Mouse (Mus musculus): ENCODE measurements at regions not wholly inside any gene's neighbourhood (a gene's known extent, or its start where the extent isn't known, plus 50 kb on each side); places are given as distances from the start of the nearest gene placed in this dataset.

- peak overlapping the region; percentile 5; the same call in 1 of the 2 replicates for H3K4me3 ChIP-seq (ENCODE audit: low read depth, low read length)
- H3K9ac ChIP-seq (replicated peaks; ENCODE audit: low read length, poor library complexity, severe bottlenecking): no peak overlapping the region
- ATAC-seq (ENCODE audit: low FRiP score) (peak; percentile 79; the same call in 1 of the 2 replicates), DNase-seq (ENCODE audit: low spot score) (peak; percentile 61)
- H3K4me1 ChIP-seq (ENCODE audit: insufficient read depth, low read length): 0 out of 2 replicates have a peak, but pooled peaks cover 3% of the 10 kb centered on the region
- WGBS: 47% methylated on average over 20 of the region's 20 CpGs
- no peaks in the 10 kb centered on the region for H3K9me3 ChIP-seq (ENCODE audit: low read length)
- H3K27me3 ChIP-seq (ENCODE audit: insufficient read depth, low read length): no peaks in the 10 kb centered on the region
- peak overlapping the region; percentile 34 for H3K4me2 ChIP-seq (ENCODE audit: low read depth, low read length, poor library complexity, severe bottlenecking)
- no peaks in the 10 kb centered on the region for H3K36me3 ChIP-seq (ENCODE audit: insufficient read depth, low read length)
- peak overlapping the region; percentile 26; the same call in 1 of the 2 replicates for H3K27ac ChIP-seq (ENCODE audit: low read depth, low read length)
- no peak for TF ChIP-seq CTCF (IDR thresholded peaks at IDR 0.05)
Measured at GRCm38 (mm10) chr8:34688396-34689048, 577.0 kb upstream of the Gm10131 start.

- no peak overlapping the region for H3K4me3 ChIP-seq (ENCODE audit: low read depth, low read length)
- no peak overlapping the region for H3K27ac ChIP-seq (ENCODE audit: low read depth, low read length)
- no peak overlapping the region for H3K4me2 ChIP-seq (ENCODE audit: low read depth, low read length, poor library complexity, severe bottlenecking)
- H3K9ac ChIP-seq (replicated peaks; ENCODE audit: low read length, poor library complexity, severe bottlenecking): no peak overlapping the region
- H3K36me3 ChIP-seq (ENCODE audit: insufficient read depth, low read length): no peaks in the 10 kb centered on the region
- H3K27me3 ChIP-seq (ENCODE audit: insufficient read depth, low read length): no peaks in the 10 kb centered on the region
- ATAC-seq (ENCODE audit: low FRiP score): no peak
- 0 out of 2 replicates have a peak, but pooled peaks cover 3% of the 10 kb centered on the region for H3K4me1 ChIP-seq (ENCODE audit: insufficient read depth, low read length)
- TF ChIP-seq CTCF (IDR thresholded peaks at IDR 0.05): no peak
- WGBS: 69% methylated on average over 10 of the region's 10 CpGs
- H3K9me3 ChIP-seq (ENCODE audit: low read length): no peaks in the 10 kb centered on the region
- DNase-seq (ENCODE audit: low spot score): no peak
Measured at GRCm38 (mm10) chr8:34686371-34686770, 574.8 kb upstream of the Gm10131 start.

- H3K36me3 ChIP-seq (ENCODE audit: insufficient read depth, low read length): no peaks in the 10 kb centered on the region
- ATAC-seq (ENCODE audit: low FRiP score): no peak
- 55% methylated on average over 7 of the region's 7 CpGs for WGBS
Measured at GRCm38 (mm10) chr8:34684683-34685082, 573.1 kb upstream of the Gm10131 start.

DNA sequence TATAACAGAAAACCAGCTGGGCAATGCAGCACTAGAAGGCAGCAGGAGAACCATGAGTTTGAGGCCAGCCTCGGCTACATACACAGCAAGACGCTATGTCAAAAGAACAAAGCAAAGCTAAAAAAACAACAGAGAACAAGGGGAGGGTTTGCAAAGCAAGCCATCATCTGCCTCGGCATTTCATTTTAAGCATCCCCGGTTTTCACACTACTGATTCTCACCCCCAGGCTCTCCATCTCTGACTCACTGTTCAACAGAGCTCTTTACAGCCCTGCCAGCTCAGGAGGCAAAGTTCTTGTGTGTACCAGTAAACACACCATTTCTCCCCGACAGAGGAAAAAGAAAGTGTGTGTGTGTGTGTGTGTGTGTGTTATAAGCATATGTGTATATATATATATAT is 571.6 kb upstream of the Gm10131 start:
- WGBS: 74% methylated on average over 5 of the region's 5 CpGs
- H3K36me3 ChIP-seq (ENCODE audit: insufficient read depth, low read length): no peaks in the 10 kb centered on the region
- ATAC-seq (ENCODE audit: low FRiP score) (no peak), DNase-seq (ENCODE audit: low spot score) (no peak)
- no peaks in the 10 kb centered on the region for H3K4me1 ChIP-seq (ENCODE audit: insufficient read depth, low read length)
- no peaks in the 10 kb centered on the region for H3K27me3 ChIP-seq (ENCODE audit: insufficient read depth, low read length)
- no peak overlapping the region for H3K9ac ChIP-seq (replicated peaks; ENCODE audit: low read length, poor library complexity, severe bottlenecking)
- H3K4me2 ChIP-seq (ENCODE audit: low read depth, low read length, poor library complexity, severe bottlenecking): no peak overlapping the region
- no peak overlapping the region for H3K27ac ChIP-seq (ENCODE audit: low read depth, low read length)
- no peak overlapping the region for H3K4me3 ChIP-seq (ENCODE audit: low read depth, low read length)
- no peaks in the 10 kb centered on the region for H3K9me3 ChIP-seq (ENCODE audit: low read length)
- TF ChIP-seq CTCF (IDR thresholded peaks at IDR 0.05): no peak

More at GRCm38 (mm10) chr8:34684683-34685082, 573.1 kb upstream of the Gm10131 start:
- DNase-seq (ENCODE audit: low spot score): no peak
- no peak overlapping the region for H3K9ac ChIP-seq (replicated peaks; ENCODE audit: low read length, poor library complexity, severe bottlenecking)
- H3K27ac ChIP-seq (ENCODE audit: low read depth, low read length): no peak overlapping the region
- H3K9me3 ChIP-seq (ENCODE audit: low read length): no peaks in the 10 kb centered on the region
- no peaks in the 10 kb centered on the region for H3K27me3 ChIP-seq (ENCODE audit: insufficient read depth, low read length)
- no peak overlapping the region for H3K4me3 ChIP-seq (ENCODE audit: low read depth, low read length)
- H3K4me1 ChIP-seq (ENCODE audit: insufficient read depth, low read length): 0 out of 2 replicates have a peak, but pooled peaks cover 3% of the 10 kb centered on the region
- H3K4me2 ChIP-seq (ENCODE audit: low read depth, low read length, poor library complexity, severe bottlenecking): no peak overlapping the region
- no peak for TF ChIP-seq CTCF (IDR thresholded peaks at IDR 0.05)

DNA sequence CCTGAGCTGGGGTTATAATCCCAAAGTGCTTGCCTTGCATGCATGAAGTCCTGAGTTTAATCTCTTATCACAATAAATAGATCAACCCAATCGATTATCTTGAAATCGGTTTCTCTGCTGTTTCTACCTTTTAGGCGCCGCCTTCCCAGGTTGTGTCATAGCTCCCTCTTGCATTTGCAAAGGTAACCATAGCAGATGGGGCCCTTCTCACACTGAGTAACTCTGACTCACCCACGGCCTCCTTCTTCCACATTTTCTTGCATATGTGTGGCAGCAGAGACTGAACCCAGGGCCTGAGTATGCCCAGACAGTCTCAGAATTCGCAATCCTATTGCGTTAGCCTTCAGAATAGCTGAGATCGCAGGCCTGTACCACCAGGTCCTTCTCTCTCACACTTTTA is 570.7 kb upstream of the Gm10131 start:
- H3K36me3 ChIP-seq (ENCODE audit: insufficient read depth, low read length): no peaks in the 10 kb centered on the region
- no peaks in the 10 kb centered on the region for H3K4me1 ChIP-seq (ENCODE audit: insufficient read depth, low read length)
- H3K27me3 ChIP-seq (ENCODE audit: insufficient read depth, low read length): no peaks in the 10 kb centered on the region
- H3K27ac ChIP-seq (ENCODE audit: low read depth, low read length): no peak overlapping the region
- H3K9me3 ChIP-seq (ENCODE audit: low read length): no peaks in the 10 kb centered on the region
- WGBS: 94% methylated on average over 8 of the region's 8 CpGs
- H3K4me3 ChIP-seq (ENCODE audit: low read depth, low read length): no peak overlapping the region
- no peak overlapping the region for H3K9ac ChIP-seq (replicated peaks; ENCODE audit: low read length, poor library complexity, severe bottlenecking)
- no peak for ATAC-seq (ENCODE audit: low FRiP score)
- H3K4me2 ChIP-seq (ENCODE audit: low read depth, low read length, poor library complexity, severe bottlenecking): no peak overlapping the region
- no peak for DNase-seq (ENCODE audit: low spot score)
- no peak for TF ChIP-seq CTCF (IDR thresholded peaks at IDR 0.05)

DNA sequence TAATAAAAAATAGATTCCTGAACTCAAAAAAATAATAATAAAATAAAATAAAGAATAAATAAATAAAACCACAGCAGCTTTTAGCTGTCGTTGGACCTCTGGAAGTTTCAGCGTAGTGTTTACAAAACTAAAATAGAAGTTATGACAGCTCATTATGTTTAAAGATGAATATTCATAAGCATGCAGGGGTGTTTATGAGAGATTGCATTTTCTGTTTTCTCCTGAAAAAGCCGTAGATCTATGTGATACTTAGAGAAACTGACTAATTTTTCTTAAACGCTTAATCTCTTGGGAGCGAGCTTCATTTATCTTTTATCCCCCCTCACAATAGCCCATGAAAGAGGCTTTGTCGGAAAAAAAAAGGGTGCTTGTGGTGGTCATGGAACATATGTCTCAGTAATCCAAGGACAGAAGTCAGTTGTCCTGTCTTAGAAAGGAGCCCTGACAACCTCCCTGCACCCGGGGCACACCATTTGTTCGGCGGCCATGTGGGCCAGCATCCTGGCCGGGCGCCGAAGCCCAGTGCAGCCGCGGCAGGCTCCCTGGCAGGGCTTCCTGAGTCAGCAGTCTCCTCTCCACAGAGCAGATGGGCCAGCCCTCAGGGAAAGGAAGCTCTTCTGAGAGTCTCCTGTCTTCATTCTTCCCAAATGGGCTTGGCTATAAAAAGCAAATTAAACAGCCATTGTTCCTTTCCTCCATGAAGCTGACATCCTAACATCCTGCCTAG is 568.2 kb upstream of the Gm10131 start:
- no peak for TF ChIP-seq CTCF (IDR thresholded peaks at IDR 0.05)
- WGBS: 10% methylated on average over 14 of the region's 14 CpGs
- Histone ChIP-seq H3K9ac (replicated peaks; ENCODE audit: low read length, poor library complexity, severe bottlenecking) (no peak overlapping the region), H3K4me2 (ENCODE audit: low read depth, low read length, poor library complexity, severe bottlenecking) (no peak overlapping the region; the same call in 1 of the 2 replicates), H3K4me1 (ENCODE audit: insufficient read depth, low read length) (no peaks in the 10 kb centered on the region), H3K9me3 (ENCODE audit: low read length) (no peaks in the 10 kb centered on the region), H3K36me3 (ENCODE audit: insufficient read depth, low read length) (no peaks in the 10 kb centered on the region), H3K27me3 (ENCODE audit: insufficient read depth, low read length) (no peaks in the 10 kb centered on the region), H3K27ac (ENCODE audit: low read depth, low read length) (no peak overlapping the region), H3K4me3 (ENCODE audit: low read depth, low read length) (no peak overlapping the region)
- ATAC-seq (ENCODE audit: low FRiP score): peak; percentile 79
- DNase-seq (ENCODE audit: low spot score): peak; percentile 82
